Mouse (Mus musculus) left cerebral cortex, adult 8-10 months (tissue): ENCODE data around the gene Cflar. TPM values are rescaled to one million over a fixed set of nuclear protein-coding genes. Genes with fewer than 3 reads are reported as not detected.
"Not testable (repeated sequence)": the region's sequence is repeated elsewhere in the genome, so short reads cannot be mapped to it uniquely, and the experiment has no call there.

Source experiments
- DNase-seq, 2 experiments: peaks; one replicate each; pipeline ENCODE4 v3.0.0; 2022; ENCODE audit warnings: low spot score in 2 of 2
- total RNA-seq, 4 experiments: library from RNA; stranded (reverse); gene quantifications; 2 replicates each; pipeline ENCODE4 v1.2.4; 2022

Cflar gene
- total RNA-seq = 10 to 100 TPM; 22.7 to 37.5 (median 25.6) TPM

DNA sequence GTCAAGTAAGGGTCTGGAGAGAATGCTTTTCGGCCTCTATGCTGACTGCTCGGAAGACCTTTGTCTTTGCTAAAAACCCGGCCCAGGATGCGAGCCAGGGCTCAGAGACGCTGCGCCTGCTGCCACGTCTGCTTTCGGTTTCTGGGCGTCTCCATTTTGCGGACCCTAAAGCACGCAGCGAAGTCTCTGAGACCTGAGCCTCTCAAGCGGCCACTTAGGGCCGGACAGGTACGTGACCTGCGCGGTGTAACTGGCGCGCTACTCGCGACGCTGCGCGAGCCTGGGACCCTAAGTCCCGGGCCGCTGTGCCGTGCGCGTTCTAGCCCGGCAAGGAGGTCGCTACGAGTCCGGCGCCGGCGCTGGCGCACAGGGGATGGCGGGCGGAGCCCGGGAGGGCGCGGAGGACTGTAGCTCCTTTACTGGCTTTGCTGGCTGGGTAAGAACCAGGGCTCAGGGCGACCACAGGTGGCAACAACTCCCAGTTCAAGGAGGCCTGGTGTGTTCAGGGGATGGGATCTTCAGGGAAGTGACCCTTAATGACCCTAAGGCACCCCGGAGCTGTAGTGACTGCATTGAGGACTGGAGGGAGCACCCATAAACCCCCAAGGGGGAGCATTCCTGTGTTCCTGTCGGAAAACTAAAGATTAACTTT, at the start of gene Cflar:
Cflar (plus strand) TSS at position 144 of the 652 bp plus-strand sequence.
- DNase-seq = no peak

DNA sequence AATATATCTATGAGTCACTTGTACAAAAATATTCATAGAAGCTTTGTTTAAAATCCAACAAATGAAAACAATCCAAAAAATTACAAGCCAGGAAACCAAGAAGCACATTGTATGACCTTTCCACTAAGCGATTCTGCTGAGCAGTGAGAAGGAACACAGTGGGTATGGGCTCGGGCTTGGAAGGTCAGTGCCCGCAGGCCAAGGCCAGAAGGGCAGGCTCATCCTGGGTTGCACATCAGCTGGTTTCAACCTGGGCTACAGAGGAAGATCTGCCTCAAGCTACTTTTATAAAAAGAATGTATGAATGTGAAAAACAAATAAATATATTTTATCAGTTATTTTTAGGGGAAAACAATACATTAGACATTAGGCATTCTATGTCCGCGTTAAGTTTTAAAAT, 48.6 kb upstream of the Cflar start:
- DNase-seq = not testable (repeated sequence)

- not testable (repeated sequence) for DNase-seq
Measured at GRCm38 (mm10) chr1:58663365-58663764, 47.9 kb upstream of the Cflar start.

GRCm38 (mm10) chr1:58668191-58668590, 43.1 kb upstream of the Cflar start:
- no peak for DNase-seq

GRCm38 (mm10) chr1:58669635-58670034, 41.7 kb upstream of the Cflar start:
- DNase-seq = not testable (repeated sequence)

GRCm38 (mm10) chr1:58672116-58672515, 39.2 kb upstream of the Cflar start:
- no peak for DNase-seq

DNA sequence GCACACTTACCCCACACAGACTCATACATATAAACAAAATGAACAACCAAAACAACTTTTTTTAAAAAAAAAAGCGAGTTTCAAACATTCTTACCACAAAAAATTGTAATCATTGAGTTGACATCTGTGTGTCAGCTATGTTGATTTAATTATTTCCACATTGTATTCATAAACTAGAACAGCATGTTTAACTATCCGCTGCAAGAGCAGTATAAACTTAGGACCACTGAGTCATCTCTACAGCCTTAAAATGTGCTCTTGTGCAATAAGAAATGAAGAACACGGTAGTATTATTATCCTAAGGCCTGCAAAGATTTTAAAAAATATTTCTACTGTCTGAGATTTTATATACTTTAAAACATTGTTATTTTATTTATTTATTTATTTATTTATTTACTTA, 36.3 kb upstream of the Cflar start:
- DNase-seq = no peak

DNA sequence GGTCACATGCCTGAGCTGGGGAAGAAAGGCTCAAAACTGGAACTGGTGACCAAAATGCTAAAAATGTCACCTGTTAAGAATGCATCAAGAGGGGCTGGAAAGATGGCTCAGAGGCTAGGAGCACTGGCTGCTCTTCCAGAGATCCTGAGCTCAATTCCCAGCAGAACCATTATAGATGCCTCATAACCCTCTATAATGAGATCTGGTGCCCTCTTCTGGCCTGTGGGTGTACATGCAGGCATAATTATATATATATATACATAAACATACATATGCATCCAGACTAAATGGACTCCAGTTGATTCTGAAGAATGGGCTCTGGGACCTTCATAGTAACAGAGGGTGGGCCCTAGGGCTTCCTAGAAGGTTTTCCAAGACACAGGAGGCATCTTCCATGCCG, 33.7 kb upstream of the Cflar start:
- no peak for DNase-seq

- not testable (repeated sequence) for DNase-seq
Measured at GRCm38 (mm10) chr1:58678412-58678811, 32.9 kb upstream of the Cflar start.

GRCm38 (mm10) chr1:58689426-58689825, 21.9 kb upstream of the Cflar start:
- DNase-seq = no peak

GRCm38 (mm10) chr1:58690006-58690744, 21.1 kb upstream of the Cflar start:
- DNase-seq = no peak

DNA sequence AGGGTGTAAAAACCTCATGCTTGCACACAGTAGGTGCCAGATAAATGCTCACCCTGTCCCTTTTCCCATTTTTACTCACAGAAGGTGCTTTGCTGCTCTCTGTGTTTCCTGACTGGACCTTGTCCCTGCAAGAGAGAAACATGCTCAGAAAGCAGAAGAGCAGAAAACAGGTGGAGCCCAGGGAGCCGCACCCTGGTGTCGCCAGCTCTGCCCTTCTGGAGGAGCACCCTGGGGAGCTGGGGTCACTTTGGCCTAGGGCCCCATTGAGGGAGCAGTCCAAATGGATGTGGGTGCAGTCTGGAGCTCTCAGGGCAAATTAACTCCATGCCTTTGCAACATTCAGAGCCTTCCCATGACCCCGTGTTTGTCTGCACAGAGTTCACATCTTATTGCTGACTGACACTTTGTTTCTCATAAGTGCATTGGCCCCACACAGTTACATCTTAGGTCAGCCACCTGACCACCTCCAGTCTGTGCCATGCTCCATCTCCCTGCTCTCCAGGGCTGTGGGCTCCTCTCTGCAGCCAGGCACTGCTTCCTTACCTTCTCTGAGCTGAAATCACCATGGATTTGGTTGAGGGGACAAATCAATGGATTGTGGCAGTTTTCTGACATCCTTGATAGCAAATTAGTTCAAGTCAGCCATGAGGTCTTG, 20.3 kb upstream of the Cflar start:
- not testable (repeated sequence) for DNase-seq

- not testable (repeated sequence) for DNase-seq
Measured at GRCm38 (mm10) chr1:58691718-58692117, 19.6 kb upstream of the Cflar start.

GRCm38 (mm10) chr1:58693696-58694095, 17.6 kb upstream of the Cflar start:
- no peak for DNase-seq

- not testable (repeated sequence) for DNase-seq
Measured at GRCm38 (mm10) chr1:58695810-58696209, 15.5 kb upstream of the Cflar start, which contains the start of gene Als2cr12. Gene Als2cr12, minus strand, starts transcription at chr1:58695989.

- DNase-seq = not testable (repeated sequence)
Measured at GRCm38 (mm10) chr1:58697607-58698006, 13.7 kb upstream of the Cflar start.

- no peak for DNase-seq
Measured at GRCm38 (mm10) chr1:58698781-58699180, 12.5 kb upstream of the Cflar start.

DNA sequence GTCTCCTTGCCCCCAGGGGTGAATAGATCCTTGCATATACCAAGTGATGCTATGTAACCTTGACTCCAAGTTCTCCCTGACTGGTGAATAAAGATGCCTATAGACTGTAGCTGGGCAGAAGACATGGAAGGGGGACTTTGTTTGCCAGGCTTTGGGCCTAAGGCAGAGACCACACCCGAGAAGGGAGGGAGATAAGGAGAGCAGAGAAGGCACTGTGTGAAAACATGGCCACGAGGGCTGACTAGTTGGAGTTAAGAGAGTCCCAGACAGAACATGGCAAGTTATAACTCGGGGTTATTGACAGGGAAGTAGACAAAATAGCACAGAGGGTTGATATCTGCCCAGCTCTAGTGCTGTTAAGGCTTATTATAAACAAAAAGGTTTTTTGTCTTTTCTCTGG, 11.3 kb upstream of the Cflar start:
- no peak for DNase-seq

- not testable (repeated sequence) for DNase-seq
Measured at GRCm38 (mm10) chr1:58700580-58701162, 10.6 kb upstream of the Cflar start.

DNA sequence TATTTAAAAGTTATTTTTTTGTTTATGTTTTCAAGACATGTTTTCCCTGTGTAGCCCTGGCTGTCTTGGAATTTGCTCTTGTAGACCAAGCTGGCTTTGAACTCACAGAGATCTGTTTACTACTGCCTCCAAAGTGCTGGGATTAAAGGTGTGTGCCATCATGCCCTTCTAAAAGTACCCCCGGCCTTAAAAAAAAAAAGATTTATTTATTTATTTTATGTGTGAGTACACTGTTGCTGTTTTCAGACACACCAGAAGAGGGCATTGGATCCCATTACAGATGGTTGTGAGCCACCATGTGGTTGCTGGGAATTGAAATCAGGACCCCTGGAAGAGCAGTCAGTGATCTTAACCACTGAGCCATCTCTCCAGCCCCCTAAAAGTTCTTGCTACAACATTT, 1.3 kb upstream of the Cflar start:
- DNase-seq = not testable (repeated sequence)

- DNase-seq = no peak
Measured at GRCm38 (mm10) chr1:58710711-58711364, 470 bp upstream of the Cflar start.
